ENCODE assay signal across 12 mouse cellular contexts in the genomic region with DNA sequence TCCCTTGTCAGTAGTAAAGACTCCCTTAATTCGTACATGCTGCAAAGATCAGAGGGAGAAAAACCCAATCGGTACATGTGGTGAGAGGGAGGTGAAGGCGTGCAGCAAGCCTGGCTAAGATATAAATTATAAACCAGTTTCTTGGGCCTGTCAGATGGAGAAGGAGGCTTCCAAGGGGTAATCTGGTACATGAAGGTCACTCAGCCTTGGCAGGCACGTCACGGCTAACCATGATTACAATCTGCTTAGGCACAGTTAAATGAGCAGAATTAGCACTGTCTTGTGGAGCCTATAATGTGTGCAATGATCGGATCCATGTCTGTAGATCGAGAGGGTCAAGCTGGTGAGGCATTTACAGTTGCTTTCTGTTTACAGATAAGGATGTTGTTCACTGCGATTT. TPM values are rescaled to one million over a fixed set of nuclear protein-coding genes. Genes with fewer than 3 reads are reported as not detected.
DNase-seq lines count a peak whose midpoint lies in the region; ATAC-seq and TF ChIP-seq lines count a peak whose summit lies in the region.
"Had no signal": no experiment of that assay in that cellular context is flagged by ENCODE, and none has a peak within 500 bp of the region (broad histone marks: within the 10 kb centered on the region; RNA-seq: fewer than 3 reads in every experiment).

No protein-coding gene starts in this region.

- H3K9me3 ChIP-seq in midbrain, postnatal 0 days (ENCODE audit: low read length), result no peaks in the 10 kb centered on the region
- H3K9me3 ChIP-seq in midbrain, embryonic 11.5 days (ENCODE audit: control insufficient read depth, low read length), result no peaks in the 10 kb centered on the region
- H3K9me3 ChIP-seq in intestine, postnatal 0 days (ENCODE audit: control insufficient read depth), result no peaks in the 10 kb centered on the region
- H3K9me3 ChIP-seq: embryonic facial prominence, embryonic 15.5 days; midbrain, embryonic 12.5 days had no signal

- no peak for ATAC-seq in midbrain, postnatal 0 days (ENCODE audit: low FRiP score)
- ATAC-seq in midbrain, embryonic 11.5 days (ENCODE audit: low FRiP score), result no peak
- ATAC-seq in intestine, postnatal 0 days, result no peak
- no peak for ATAC-seq in monocyte, adult 5-6 weeks (replicated peaks; ENCODE audit: insufficient number of reproducible peaks, low FRiP score, low TSS enrichment, poor library complexity, severe bottlenecking)

- H3K9ac ChIP-seq in midbrain, postnatal 0 days (replicated peaks; ENCODE audit: low read length, poor library complexity, severe bottlenecking), result no peak overlapping the region
- no peak overlapping the region for H3K9ac ChIP-seq in midbrain, embryonic 11.5 days (ENCODE audit: low read length)
- no peak overlapping the region for H3K9ac ChIP-seq in intestine, postnatal 0 days (ENCODE audit: low read depth, low read length)
- H3K9ac ChIP-seq: embryonic facial prominence, embryonic 15.5 days; midbrain, embryonic 12.5 days had no signal

- no peak overlapping the region for H3K4me2 ChIP-seq in midbrain, postnatal 0 days (ENCODE audit: low read depth, low read length, poor library complexity, severe bottlenecking)
- H3K4me2 ChIP-seq in midbrain, embryonic 11.5 days, result no peak overlapping the region
- H3K4me2 ChIP-seq in intestine, postnatal 0 days (replicated peaks; ENCODE audit: low read depth), result no peak overlapping the region
- H3K4me2 ChIP-seq: embryonic facial prominence, embryonic 15.5 days; midbrain, embryonic 12.5 days had no signal

- H3K27ac ChIP-seq in midbrain, postnatal 0 days (ENCODE audit: low read depth, low read length), result no peak overlapping the region
- H3K27ac ChIP-seq in midbrain, embryonic 11.5 days (ENCODE audit: low read depth, low read length), result no peak overlapping the region
- H3K27ac ChIP-seq in intestine, postnatal 0 days (ENCODE audit: low read depth, low read length), result no peak overlapping the region
- H3K27ac ChIP-seq: embryonic facial prominence, embryonic 15.5 days; midbrain, embryonic 12.5 days had no signal

- H3K4me3 ChIP-seq in midbrain, postnatal 0 days (ENCODE audit: low read depth, low read length), result no peak overlapping the region
- H3K4me3 ChIP-seq in midbrain, embryonic 11.5 days (ENCODE audit: low read depth, low read length), result no peak overlapping the region
- no peak overlapping the region for H3K4me3 ChIP-seq in intestine, postnatal 0 days (ENCODE audit: low read depth, low read length)
- H3K4me3 ChIP-seq: embryonic facial prominence, embryonic 15.5 days; midbrain, embryonic 12.5 days had no signal

- no peaks in the 10 kb centered on the region for H3K4me1 ChIP-seq in midbrain, postnatal 0 days (ENCODE audit: insufficient read depth, low read length)
- H3K4me1 ChIP-seq in midbrain, embryonic 11.5 days (ENCODE audit: control insufficient read depth, insufficient read depth, low read length), result no peaks in the 10 kb centered on the region
- H3K4me1 ChIP-seq in intestine, postnatal 0 days (replicated peaks; ENCODE audit: control insufficient read depth, insufficient read depth, low read length), result no peaks in the 10 kb centered on the region
- H3K4me1 ChIP-seq: embryonic facial prominence, embryonic 15.5 days; midbrain, embryonic 12.5 days had no signal

- WGBS in midbrain, postnatal 0 days, result 78% methylated on average over 8 of the region's 8 CpGs
- 87% methylated on average over 8 of the region's 8 CpGs for WGBS in midbrain, embryonic 11.5 days
- 74% methylated on average over 8 of the region's 8 CpGs for WGBS in intestine, postnatal 0 days

- peaks cover 11% of the 10 kb centered on the region for H3K36me3 ChIP-seq in midbrain, postnatal 0 days (ENCODE audit: insufficient read depth, low read length)
- no peaks in the 10 kb centered on the region for H3K36me3 ChIP-seq in midbrain, embryonic 11.5 days (ENCODE audit: control insufficient read depth, insufficient read depth, low read length)
- peaks cover 18% of the 10 kb centered on the region; the same call in 1 of the 2 replicates for H3K36me3 ChIP-seq in intestine, postnatal 0 days (ENCODE audit: control insufficient read depth, insufficient read depth)

- intact Hi-C loops in heart, postnatal 25 days (cut with DNase I), result no loop called here

- no peak for TF ChIP-seq CTCF in midbrain, postnatal 0 days (IDR thresholded peaks at IDR 0.05)
- no peak for TF ChIP-seq CTCF in intestine, postnatal 0 days (IDR thresholded peaks at IDR 0.05; ENCODE audit: low read depth)

- peak; percentile 29 to 57 for DNase-seq in adrenal gland, adult (ENCODE audit: inconsistent age in 2 of 2, low spot score in 1 of 2)
- DNase-seq in adrenal gland, postnatal 4 days (ENCODE audit: low spot score in 2 of 2), result no peak
- peak; percentile 75 for DNase-seq in heart, adult 11 months
- no peak for DNase-seq in heart, postnatal 25 days (ENCODE audit: low spot score)
- peak; percentile 21 for DNase-seq in midbrain, postnatal 0 days (ENCODE audit: low spot score)
- DNase-seq in midbrain, embryonic 11.5 days (ENCODE audit: low spot score, missing footprints), result no peak
- DNase-seq: liver; thymus, adult 18-20 months had no signal

- H3K27me3 ChIP-seq in midbrain, postnatal 0 days (ENCODE audit: insufficient read depth, low read length), result no peaks in the 10 kb centered on the region
- no peaks in the 10 kb centered on the region for H3K27me3 ChIP-seq in midbrain, embryonic 11.5 days (ENCODE audit: control insufficient read depth, insufficient read depth, low read length)
- no peaks in the 10 kb centered on the region for H3K27me3 ChIP-seq in intestine, postnatal 0 days (replicated peaks; ENCODE audit: control insufficient read depth, insufficient read depth, low read length)
- H3K27me3 ChIP-seq: embryonic facial prominence, embryonic 15.5 days; midbrain, embryonic 12.5 days had no signal

RNA-seq across cellular contexts. Expression of a gene that starts 26.9 kb away (rescaled TPM):
- total RNA-seq in adrenal gland, postnatal 4 days (2021), result 10 to 100 TPM; 40.5 to 44.0 TPM
- total RNA-seq in heart, postnatal 25 days (2021), result 10 to 100 TPM; 32.3 to 34.8 TPM
- 220 and 223 TPM in 2 replicates for total RNA-seq in midbrain, postnatal 0 days (2014; rRNA removed)
- polyA plus RNA-seq in midbrain, postnatal 0 days (2015; fragmentation: Nextera tagmentation; extraction: Ambion mirVana), result 125 and 130 TPM in 2 replicates
- 48.1 and 51.9 TPM in 2 replicates for polyA plus RNA-seq in midbrain, embryonic 11.5 days (2014; fragmentation: Nextera tagmentation; extraction: Ambion mirVana)
- polyA plus RNA-seq in intestine, postnatal 0 days (2015; fragmentation: Nextera tagmentation; extraction: Ambion mirVana), result 36.5 and 38.5 TPM in 2 replicates
- total RNA-seq in monocyte, adult 5-6 weeks (2017), result 23.5 to 81.5 TPM (median 37.7 TPM) in 3 replicates

Comparison
In these comparisons a context has a peak if more than half of its experiments do, and no peak if none do; other contexts are left out.
1. DNase-seq: peak in adrenal gland, adult (2 of 2), heart, adult 11 months (single experiment) and midbrain, postnatal 0 days (single experiment); none in adrenal gland, postnatal 4 days (0 of 2), heart, postnatal 25 days (single experiment) and midbrain, embryonic 11.5 days (single experiment).